Mouse (Mus musculus): ENCODE measurements at regions not wholly inside any gene's neighbourhood (a gene's known extent, or its start where the extent isn't known, plus 50 kb on each side); places are given as distances from the start of the nearest gene placed in this dataset.

DNA sequence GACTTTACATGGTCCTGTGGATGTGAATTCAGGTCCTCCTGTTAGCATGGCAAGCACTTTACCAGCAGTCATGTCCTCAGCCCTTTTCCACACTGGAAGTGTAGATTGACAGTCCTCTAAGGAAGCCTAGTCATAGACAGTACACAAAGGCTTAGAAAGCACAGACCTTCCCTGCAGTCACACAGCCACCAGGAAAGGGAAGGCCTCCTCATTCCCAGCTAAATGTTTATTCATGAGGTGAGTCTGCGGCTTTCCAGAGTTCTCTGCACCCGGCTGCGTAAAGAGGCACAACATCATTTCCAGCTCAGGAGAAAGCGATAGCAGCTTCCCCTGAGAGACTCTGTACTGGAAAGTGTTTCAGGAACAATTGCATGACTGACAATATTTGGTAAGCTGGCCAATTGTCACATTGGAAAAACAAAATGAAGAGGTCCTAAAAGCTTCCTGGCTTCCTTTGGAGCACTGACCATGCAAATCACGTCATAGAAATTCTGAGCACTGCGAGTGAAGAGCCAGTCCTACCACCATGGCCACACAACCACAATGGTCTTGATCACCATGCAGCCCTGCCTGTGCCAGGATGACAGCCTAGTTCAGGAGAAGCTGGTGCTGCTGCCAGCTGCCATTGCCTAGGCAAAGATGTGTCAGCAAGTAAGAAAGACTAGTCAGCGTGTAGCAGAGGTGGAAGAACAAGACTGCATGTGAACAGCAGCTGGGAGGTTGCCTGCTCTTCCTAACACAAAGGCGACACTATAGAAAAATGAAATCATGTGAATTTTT, 252.2 kb upstream of the Tbl1xr1 start:
- no peak for DNase-seq

DNA sequence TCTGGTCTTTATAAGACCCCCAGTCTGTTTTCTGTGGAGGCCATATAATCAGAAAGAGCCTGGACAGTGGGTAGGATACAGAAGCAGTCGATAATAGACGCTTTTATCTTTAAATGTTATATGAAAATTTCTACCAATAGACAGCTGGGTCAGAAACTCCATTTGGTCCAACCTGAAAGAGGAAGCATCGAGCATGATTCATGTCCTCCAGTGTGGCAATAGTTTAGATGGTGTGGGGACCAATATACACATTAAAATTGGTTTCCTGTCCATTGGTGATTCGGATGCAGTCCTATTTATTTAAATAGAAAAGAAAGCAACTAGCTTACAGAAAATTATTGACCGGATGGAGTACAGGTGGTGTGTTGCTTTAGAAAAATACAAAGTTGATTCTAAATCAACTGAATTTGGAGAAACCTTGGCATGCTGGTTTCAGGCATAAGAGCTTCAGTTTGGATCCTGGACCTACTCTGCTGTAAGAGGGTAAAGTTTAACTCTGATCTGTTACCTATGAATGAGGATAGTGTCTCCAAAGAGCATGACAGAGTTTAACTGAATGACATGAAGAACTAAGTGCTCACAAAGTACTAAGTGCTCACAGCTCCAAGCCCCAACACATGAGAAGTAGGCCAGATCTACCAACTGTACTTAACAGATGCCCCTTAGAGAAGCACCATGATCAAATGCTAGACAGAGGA, 251.4 kb upstream of the Tbl1xr1 start:
- no peak for DNase-seq

DNA sequence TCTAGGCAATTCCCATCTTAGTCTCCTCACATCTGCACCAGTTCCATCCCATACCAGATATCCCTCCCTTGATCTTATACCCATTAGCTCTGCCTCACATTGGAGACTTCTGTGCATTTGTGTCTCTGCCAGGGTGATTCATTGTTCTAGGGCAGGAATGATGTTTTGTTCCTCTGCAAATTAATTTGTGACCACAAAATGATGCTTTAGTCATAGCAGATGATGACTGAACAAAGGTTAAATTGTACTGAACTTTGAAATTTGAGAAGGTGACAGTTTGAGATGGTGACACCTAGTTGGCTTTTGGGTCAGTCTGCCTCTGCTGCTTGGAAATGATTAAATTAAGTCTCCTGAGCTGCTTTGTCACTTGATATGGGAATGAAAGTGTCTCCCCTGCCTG, 248.8 kb upstream of the Tbl1xr1 start:
- no peak for DNase-seq

- DNase-seq, result no peak
These were observed 243.3 kb upstream of the Tbl1xr1 start for GRCm38 (mm10) chr3:21833111-21833510.

DNA sequence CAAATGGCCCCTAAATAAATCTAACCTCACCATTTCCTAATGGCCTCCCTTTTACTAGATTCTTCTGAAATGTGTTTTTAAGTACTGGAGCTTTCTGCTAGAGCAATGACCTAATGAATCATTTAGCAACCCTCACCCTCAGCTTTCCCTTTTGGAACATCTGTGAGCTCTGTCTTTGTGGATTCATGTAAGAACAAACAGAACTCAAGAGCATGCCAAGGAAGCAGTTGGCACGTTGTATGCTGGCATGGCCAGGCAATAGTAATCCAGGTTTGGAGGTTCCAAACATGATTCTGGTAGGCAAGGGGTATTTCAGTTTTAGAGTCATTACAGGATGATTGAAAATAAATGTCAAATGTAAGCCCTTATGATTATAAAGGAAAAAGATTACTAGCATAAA, 240.9 kb upstream of the Tbl1xr1 start:
- no peak for DNase-seq

GRCm38 (mm10) chr3:21837297-21837946, 239.0 kb upstream of the Tbl1xr1 start:
- DNase-seq, result no peak

GRCm38 (mm10) chr3:21840751-21841488, 235.5 kb upstream of the Tbl1xr1 start:
- DNase-seq, result no peak

DNA sequence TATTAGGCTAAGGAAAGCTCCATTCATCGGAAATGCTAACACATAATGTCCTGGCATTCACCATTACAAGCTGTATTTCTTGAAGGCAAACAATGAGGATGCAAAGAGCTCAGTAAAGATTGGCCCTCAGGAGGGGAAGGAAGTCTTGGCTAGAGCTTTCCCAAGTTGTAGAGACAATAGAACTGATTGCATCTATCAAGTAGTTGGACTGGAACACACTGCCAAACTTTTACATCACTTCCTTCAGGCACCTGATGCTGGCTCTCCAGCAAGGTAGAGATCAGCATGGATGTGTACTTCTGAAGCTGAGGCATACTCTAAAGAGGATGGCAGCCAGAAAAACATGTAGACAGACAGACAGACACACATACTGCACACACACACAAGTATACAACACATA, 234.9 kb upstream of the Tbl1xr1 start:
- DNase-seq, result no peak

- no peak for DNase-seq
These were observed 233.7 kb upstream of the Tbl1xr1 start for GRCm38 (mm10) chr3:21842545-21843291.

DNA sequence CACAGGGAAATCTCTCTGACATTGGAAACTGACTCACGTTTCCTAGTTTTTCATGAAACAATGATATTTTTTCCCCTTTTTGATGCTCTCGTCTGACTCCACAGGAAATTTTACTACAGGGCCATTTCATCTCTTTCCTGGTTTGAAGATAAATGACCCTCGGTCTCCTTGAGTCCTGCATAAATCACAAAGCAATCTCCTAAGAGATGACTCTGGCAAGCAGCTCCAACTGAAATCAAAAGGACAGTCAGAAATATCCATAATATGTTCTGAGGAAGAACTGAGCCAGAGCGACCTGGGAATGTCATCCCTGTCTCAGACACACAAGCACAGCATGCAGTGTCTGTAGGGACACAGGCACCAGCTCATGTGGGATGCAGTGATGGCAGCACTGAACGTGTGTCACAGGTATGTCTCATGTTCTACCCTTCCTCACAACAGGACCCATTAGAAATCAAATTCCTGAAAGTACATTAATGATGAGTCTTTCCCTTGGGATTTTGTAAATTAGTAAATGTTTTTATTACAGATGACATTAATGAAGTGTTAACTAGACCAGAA, 233.1 kb upstream of the Tbl1xr1 start:
- DNase-seq, result no peak

DNA sequence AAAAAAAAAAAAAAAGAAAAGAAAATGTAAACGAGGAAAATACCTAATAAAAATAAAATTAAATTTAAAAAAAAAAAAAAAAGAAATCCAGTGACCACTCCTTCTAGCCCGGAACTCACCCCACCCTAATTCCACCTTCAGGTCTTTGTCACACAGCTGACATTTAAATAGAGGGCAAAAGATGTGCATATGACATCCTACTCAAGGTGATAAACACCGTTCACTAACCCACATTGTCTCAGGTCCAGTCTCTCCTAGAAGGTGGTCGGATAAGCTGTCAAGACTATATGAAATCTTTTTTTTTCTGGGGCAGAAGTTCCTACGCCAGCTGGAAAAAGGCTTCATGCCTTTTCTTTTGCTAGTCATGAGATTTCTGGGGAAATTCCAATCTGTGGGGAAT, 226.6 kb upstream of the Tbl1xr1 start:
- no peak for DNase-seq

DNA sequence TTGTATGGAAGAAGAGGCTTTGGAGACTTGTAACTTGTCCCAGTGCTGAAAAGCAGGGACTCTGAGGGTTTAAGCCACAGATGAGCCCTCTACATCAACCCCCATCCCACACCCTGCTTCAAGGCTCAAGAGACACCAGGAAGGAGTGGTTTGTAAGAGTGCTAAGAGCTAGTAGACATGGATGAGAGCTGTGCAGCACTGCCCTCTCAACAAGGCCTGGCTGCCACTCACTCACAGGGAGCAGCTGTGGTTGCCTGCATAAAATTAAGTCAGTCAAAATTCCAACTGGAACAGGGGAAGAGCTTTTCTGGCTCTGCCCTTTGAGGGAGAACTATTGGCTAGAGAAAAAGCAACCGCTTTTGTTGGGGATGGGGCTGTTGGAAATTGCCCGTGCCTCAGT, 225.5 kb upstream of the Tbl1xr1 start:
- no peak for DNase-seq

GRCm38 (mm10) chr3:21854340-21854739, 222.1 kb upstream of the Tbl1xr1 start:
- DNase-seq, result no peak

DNA sequence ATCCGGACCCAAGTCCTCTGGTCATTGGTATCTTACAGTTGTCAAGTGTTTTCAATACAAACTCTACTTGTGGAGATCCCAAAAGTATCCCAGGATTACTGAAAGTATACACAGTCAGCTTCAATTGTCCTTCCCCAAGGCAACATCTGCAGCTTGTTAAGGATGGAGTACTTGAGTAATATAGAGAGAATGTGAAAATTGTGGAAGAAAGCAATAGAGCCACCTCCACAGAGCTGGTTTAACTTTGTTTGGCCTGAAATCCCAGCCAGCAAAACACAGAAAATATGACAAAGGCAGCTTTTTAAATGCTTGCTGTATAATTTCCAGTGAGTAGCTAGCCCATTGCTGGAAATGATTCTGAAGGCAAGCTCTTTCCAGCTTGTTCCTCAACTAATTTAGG, 217.0 kb upstream of the Tbl1xr1 start:
- DNase-seq, result no peak

DNA sequence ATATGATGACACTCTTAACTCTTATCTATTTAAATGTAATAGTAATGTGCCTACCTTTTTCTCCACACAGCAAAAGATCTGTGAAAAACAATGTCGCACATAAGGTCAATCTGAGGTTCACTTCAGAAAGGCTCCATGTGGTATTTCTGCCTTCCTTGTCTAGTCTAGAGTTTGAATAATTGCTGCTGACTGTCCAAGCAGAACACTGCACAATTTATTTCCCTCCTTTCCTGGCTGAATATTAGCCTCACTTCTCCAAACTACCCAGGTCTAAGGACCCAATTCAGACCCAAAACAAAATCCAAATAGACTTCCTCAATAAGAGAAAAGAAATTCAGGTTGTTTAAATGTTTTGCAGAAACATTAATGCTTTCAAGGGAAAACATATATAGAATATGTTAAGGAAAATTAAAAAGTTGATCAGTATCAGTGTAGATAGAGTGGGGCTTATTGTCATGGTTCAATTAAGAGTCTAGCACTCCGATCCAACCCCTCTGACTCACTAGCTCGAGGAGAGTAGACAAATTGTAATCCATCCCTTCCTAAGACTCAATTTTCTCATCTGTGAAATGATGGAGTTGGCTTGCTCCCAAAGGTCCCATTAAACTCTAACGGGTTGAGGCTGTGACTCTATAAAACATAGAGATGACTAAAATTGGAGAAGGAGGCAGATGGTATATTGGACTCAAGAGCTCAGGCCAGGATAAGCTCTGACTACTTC, 215.4 kb upstream of the Tbl1xr1 start:
- DNase-seq, result no peak

DNA sequence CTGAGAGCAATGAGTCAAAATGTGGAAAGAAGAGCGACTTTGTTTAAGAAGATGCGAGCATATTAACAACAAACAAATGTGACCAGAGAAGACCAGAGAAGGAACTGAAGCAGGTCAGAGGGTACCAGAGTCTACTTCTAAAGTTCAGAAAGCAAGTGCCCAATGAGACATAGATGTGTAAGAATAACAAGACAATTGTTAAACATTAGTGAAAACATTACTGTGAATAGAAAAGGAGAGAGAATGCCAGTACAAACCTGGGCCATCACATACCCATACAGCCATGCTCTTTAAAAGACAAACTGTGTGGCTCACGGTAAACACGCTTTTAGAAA, 214.8 kb upstream of the Tbl1xr1 start:
- no peak for DNase-seq

DNA sequence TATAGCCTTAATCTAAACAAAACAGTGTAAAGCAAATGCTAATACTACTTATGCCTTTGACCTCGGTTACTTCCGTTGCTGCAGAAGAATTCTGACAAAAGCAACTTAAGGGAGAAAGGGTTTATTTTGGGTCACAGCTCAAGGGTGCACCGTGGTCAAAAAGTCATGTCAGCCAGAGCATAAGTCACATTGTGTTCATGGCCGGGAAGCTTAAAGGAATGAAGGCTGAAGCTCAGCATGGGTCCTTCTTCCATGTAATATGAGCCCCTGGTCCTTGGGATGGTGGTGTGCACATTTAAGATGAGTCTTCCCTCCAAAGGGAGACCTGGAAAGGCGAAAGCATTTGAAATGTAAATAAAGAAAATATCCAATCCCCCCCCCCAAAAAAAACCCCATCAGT, 212.1 kb upstream of the Tbl1xr1 start:
- no peak for DNase-seq

DNA sequence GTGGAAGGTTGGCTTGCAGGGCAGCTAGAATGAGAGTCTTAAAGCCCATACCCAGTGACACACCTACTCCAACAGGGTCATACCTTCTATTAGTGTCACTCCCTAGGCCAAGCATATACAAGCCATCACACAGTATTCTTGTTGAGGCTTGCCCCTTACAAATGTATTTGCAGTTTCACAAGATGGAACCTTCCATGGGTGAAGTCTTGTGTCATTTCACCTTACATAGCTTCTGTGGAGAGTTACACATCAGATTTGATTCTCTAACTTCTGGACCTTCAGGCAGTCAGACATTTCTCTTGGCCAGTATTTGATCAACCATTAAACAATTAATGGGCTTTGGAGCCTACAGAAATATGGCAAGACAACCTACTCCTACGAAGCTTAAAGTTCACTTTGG, 210.6 kb upstream of the Tbl1xr1 start:
- no peak for DNase-seq

DNA sequence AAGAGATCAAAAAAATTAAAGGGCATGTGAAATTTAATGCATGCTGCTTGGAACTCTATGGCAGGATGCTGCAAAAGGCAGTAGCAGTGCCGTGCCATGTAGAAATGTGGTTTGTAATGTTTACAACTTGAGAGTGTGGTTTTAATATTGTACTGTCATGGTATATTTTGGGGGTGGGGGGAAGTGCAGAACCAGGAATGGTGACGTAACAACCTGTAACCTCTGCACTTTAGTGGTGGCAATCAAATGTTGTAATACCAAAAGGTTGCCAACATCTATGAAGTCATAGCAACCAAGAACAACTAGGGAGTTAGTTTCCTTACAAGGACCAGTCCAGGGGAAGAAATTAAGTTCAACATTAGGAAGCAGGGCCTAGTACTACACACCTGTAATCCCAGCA, 198.1 kb upstream of the Tbl1xr1 start:
- DNase-seq, result no peak

DNA sequence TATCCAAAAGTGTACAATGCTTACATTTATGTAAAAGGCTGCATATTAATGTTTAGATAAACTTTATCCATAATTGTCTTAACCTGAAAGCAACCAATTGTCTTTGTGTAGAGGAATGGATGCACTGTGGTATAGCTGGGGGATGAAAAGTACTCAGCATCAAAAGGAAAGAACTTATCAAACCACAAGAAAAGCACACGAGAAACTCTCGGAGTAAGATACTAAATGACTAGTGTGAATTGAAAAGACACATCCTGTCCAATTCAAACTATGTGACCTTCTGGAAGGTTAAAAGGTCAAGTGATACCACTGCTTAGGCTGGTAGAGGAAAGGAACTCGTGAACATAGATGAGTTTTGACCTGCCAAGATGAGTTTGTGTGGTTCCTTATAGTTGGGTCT, 192.2 kb upstream of the Tbl1xr1 start:
- no peak for DNase-seq

- no peak for DNase-seq
These were observed 187.7 kb upstream of the Tbl1xr1 start for GRCm38 (mm10) chr3:21888710-21889109.
